Mouse (Mus musculus) T-helper 1 cell (primary cell): ENCODE data around the gene Vipr2.

Experiments
- in situ Hi-C: fragments of 300-600 bp; cut with MboI, MseI; formaldehyde crosslinking; loops from one replicate; pipeline ENCODE4 v1.15.1; 2025; ENCODE audit warnings: high pct_unique_total_duplicates

The Vipr2 gene

GRCm38 (mm10) chr12:116096361-116096904 lies 18.9 kb downstream of the Vipr2 start:
- in situ Hi-C loops = no loop called here

GRCm38 (mm10) chr12:116097166-116097565 lies 19.6 kb downstream of the Vipr2 start:
- in situ Hi-C loops = no loop called here

- in situ Hi-C loops = loop anchor here (10.0 kb wide), 1 partner anchor 963 kb away; no protein-coding TSS in a partner anchor
Measured at GRCm38 (mm10) chr12:116101945-116102344, 24.4 kb downstream of the Vipr2 start.

- in situ Hi-C loops = loop anchor here (10.0 kb wide), 1 partner anchor 955 kb away; no protein-coding TSS in a partner anchor
Measured at GRCm38 (mm10) chr12:116109451-116110353, 32.2 kb downstream of the Vipr2 start.

GRCm38 (mm10) chr12:116111007-116111694 lies 33.6 kb downstream of the Vipr2 start:
- in situ Hi-C loops = no loop called here

- in situ Hi-C loops = no loop called here
Measured at GRCm38 (mm10) chr12:116115781-116116180, 38.3 kb downstream of the Vipr2 start.

- in situ Hi-C loops = no loop called here
Measured at GRCm38 (mm10) chr12:116116455-116116854, 38.9 kb downstream of the Vipr2 start.

- in situ Hi-C loops = no loop called here
Measured at GRCm38 (mm10) chr12:116117352-116117929, 39.9 kb downstream of the Vipr2 start.

GRCm38 (mm10) chr12:116119001-116119400 lies 41.5 kb downstream of the Vipr2 start:
- in situ Hi-C loops = no loop called here

- in situ Hi-C loops = no loop called here
Measured at GRCm38 (mm10) chr12:116123786-116124185, 46.3 kb downstream of the Vipr2 start.

- in situ Hi-C loops = no loop called here
Measured at GRCm38 (mm10) chr12:116130936-116131335, 53.4 kb downstream of the Vipr2 start.

GRCm38 (mm10) chr12:116132909-116133308 lies 55.4 kb downstream of the Vipr2 start:
- in situ Hi-C loops = no loop called here

GRCm38 (mm10) chr12:116135906-116136305 lies 58.4 kb downstream of the Vipr2 start:
- in situ Hi-C loops = no loop called here

GRCm38 (mm10) chr12:116138322-116139205 lies 61.0 kb downstream of the Vipr2 start:
- in situ Hi-C loops = no loop called here

GRCm38 (mm10) chr12:116140605-116141004 lies 63.1 kb downstream of the Vipr2 start:
- in situ Hi-C loops = loop anchor here (5.0 kb wide), 1 partner anchor 67 kb away; no protein-coding TSS in a partner anchor

GRCm38 (mm10) chr12:116141816-116142215 lies 64.3 kb downstream of the Vipr2 start:
- in situ Hi-C loops = loop anchor here (5.0 kb wide), 1 partner anchor 65 kb away; no protein-coding TSS in a partner anchor

GRCm38 (mm10) chr12:116142464-116142863 lies 64.9 kb downstream of the Vipr2 start:
- in situ Hi-C loops = loop anchor here (5.0 kb wide), 1 partner anchor 65 kb away; no protein-coding TSS in a partner anchor

- in situ Hi-C loops = no loop called here
Measured at GRCm38 (mm10) chr12:116145246-116145645, 67.7 kb downstream of the Vipr2 start.

- in situ Hi-C loops = no loop called here
Measured at GRCm38 (mm10) chr12:116145686-116146085, 68.2 kb downstream of the Vipr2 start.

GRCm38 (mm10) chr12:116146996-116147634 lies 69.6 kb downstream of the Vipr2 start:
- in situ Hi-C loops = no loop called here
